Mouse (Mus musculus) CD4-positive, CD25-positive, alpha-beta regulatory T cell, adult 2 months (primary cell): ENCODE results near the gene Map4k5.

Experiments
- DNase-seq: peaks from one replicate; pipeline ENCODE4 v3.0.0-alpha.2; 2012; ENCODE audit warnings: low read depth, low spot score

Gene Map4k5

GRCm38 (mm10) chr12:69843531-69844445 lies 49.2 kb downstream of the Map4k5 start:
- peak; percentile 19 for DNase-seq

- DNase-seq = peak; percentile 61
These were observed 54.6 kb downstream of the Map4k5 start for GRCm38 (mm10) chr12:69838376-69838775.

- no peak for DNase-seq
These were observed 58.9 kb downstream of the Map4k5 start for GRCm38 (mm10) chr12:69833982-69834604.

GRCm38 (mm10) chr12:69831239-69831910 lies 61.6 kb downstream of the Map4k5 start:
- DNase-seq = no peak

DNA sequence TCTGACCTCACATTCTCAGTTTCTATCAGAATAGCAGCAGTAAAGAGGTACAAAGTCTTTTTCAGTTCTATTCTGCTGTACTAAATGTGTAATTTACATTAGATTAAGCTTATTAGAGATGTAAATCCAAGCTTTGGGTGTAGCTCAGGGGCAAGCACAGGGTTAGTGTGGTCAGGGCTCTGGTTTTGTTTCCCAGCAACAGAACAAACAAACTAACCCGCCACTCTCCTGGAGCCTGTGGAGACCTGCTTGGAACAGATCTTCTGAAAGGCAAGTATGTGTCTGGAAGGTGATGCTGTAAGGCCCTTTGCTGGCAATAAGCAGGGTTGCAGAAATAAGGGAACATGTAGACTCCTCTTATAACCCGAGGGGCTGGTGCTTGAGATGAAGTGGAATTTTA lies 64.8 kb downstream of the Map4k5 start:
- DNase-seq = no peak

DNA sequence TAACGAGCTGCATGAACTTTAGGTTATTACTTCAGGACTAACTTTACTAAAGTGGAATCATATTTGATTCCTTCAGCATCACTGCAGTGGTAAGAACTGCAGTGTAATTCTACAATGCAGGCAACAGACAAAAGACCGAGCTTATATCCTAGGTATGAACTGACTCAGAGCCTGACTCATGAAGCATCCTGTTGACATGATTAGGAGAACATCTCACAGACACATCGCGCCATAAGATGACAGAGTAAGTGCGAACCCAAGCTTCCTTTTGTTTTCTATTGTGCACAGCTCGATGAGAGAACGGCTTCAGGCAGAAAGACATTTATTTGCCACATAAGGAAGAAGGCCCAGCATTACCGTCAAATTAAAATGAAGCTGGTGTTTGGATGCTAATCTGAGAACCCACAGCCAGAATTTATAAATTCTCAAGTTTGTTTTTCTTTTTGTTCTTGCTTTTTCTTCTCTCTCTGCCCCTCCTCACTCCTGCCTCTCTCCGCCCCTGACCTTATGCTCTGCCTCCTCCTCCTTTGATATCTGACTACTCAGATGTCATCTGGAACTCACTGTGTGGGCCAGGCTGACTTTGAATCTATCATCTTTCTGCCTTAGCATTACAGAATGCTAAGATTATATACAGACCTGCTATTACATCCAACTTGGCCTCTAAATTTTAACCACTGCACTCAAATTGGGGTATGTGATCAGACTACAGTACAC lies 68.0 kb downstream of the Map4k5 start:
- DNase-seq = peak; percentile 63

DNA sequence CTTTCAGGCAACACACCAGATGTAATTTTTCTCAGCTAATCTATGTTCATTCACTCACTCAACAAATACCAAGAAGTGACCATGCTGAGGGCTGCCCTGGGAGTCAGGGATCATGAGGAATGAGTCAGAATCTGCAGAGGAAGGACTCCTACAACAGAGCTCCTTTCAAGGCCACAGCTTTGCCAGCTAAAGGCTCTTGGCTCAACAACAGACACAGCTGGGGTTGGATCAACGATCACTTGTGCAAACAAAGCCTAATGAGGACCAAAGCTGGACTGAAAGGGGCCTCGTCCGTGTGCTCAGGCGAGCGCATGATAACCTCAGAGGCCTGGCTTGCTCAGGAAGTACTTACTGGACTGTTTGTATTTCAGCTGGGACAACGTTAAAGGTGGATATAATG lies 78.7 kb downstream of the Map4k5 start:
- DNase-seq = no peak

DNA sequence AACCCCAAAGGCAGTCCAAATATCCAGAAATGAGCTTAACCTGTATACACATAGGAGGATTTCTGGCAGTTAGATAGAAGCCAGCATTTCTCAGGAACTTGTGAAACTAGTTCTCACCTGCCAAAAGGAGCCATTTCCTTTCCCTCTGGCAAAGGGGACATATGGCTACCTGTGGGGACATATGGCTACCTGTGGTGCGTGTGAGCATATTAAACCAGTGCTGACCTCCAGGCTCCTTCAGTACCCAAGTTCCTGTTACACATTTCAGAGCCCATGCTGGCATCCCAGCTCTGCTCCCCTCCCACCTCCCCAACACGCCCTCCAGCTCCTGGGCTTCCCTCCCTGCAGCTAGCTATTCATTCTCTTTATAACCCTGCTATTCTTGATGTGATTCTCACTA lies 79.4 kb downstream of the Map4k5 start:
- no peak for DNase-seq

- DNase-seq = no peak
These were observed 80.0 kb downstream of the Map4k5 start for GRCm38 (mm10) chr12:69812986-69813385.

DNA sequence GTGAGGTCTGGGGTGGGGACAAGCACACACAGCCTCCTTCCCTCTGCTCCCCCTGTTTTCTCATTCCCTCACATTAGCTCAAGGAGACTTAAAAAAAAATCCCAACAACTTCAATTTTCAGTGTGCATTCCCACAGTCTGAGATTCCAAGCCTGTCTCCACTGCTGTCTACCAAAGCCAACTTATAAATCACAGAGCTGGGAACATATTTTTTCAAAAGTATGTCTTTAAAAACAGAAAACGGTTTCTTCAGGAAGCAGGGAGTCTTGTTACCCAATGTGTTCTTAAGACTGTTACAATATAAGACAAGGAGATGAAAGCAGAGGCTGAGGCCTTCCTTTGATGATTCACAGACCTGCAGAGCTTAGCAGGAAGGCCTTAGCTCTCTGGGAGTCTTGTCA lies 81.0 kb downstream of the Map4k5 start:
- DNase-seq = no peak

- DNase-seq = no peak
These were observed 83.6 kb downstream of the Map4k5 start for GRCm38 (mm10) chr12:69809439-69809838.

DNA sequence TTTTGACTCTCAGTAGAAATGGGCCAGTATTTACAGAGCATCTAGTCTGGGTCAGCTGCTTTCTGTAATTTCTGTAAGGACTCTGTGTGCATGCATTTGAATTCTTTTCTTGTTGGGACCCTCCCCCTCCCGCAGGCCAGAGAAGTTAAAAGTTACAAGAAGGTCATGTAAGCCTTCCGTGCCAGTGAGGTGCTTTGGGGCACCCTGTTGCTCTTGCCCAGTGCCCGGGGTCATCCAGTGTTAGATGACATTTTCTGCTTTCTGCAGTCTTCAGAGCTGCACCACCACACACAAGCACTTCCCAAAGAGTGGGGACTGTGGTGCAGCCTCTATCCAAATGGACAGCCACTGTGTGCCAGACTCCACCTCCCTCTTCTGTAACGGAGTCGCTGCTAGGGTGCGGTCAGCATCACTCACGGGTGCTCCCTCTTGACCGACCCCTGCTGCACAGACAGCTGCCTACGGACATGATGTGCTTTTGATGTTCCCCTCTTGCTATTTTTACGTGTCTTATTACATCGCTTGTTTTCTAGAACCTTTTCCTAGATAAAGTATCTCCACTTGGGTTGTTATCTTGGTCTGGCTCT lies 85.5 kb downstream of the Map4k5 start:
- no peak for DNase-seq

GRCm38 (mm10) chr12:69805148-69805547 lies 87.9 kb downstream of the Map4k5 start:
- no peak for DNase-seq

- DNase-seq = no peak
These were observed 88.5 kb downstream of the Map4k5 start for GRCm38 (mm10) chr12:69804393-69805070.

DNA sequence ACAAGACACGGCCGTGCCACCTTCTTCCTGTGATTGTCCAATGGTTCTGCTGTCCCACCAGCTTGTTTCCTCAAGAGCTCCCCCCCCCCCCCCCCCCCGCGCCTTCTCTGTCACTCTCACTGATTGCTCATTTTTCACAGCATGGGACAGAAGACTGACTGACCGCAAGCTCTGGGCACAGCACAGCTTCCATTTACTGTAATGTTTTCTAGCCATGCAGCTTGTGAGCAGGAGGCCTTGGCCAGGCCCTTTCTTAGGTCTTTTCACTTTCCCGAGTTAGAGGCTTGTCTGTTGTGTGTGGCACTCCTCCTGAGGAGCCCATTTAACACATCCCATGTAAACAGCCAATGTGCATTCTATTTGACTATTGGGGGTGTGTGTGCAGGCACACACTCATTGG lies 89.8 kb downstream of the Map4k5 start:
- no peak for DNase-seq

GRCm38 (mm10) chr12:69800586-69800985 lies 92.4 kb downstream of the Map4k5 start:
- DNase-seq = no peak

GRCm38 (mm10) chr12:69796311-69796710 lies 96.7 kb downstream of the Map4k5 start:
- no peak for DNase-seq

- DNase-seq = peak; percentile 54
These were observed 102.2 kb downstream of the Map4k5 start, which contains the start of gene Cdkl1 for GRCm38 (mm10) chr12:69790530-69791505. Gene Cdkl1 (minus strand): TSS chr12:69791267.

DNA sequence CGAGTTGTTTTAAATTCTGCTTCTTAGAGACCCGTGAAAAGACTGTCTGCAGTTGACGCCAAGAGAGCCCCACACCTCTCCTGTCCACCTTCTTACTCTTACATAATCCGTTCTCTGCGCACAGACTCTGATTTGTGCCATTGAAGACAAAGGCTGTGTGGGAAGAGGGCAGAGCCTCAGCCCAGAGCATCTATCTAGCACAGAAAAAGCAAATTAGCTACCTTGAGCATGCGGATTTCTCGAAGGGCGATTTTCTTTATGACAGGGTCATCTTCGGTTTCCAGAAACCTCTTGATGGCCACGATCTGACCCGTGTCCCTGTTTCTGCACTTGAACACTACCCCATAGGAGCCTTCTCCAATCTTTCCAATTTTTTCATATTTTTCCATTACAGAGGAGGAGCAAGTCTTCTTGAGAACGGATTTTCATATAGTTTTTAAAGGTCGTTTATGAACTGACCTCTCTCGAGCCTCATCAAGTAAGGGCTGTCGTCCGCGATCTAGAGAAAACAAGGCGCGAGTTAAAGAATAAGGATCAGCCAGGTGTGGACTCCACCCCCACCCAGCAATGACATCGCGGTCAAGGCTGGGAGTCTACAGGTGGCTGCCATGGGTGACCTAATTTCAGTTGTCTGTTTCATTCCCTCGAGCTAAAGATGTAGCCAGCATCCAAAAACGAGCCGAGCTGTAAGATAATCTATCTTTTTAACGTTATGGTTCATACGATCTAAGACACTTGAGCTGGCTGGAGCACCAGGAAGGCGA lies 103.1 kb downstream of the Map4k5 start:
- DNase-seq = no peak
